Mouse (Mus musculus) spleen, postnatal 4 days (tissue): ENCODE measurements around the gene Xpnpep3.

Experiments used
- DNase-seq, 2 experiments: peaks; one replicate each; pipeline ENCODE4 v3.0.0; 2022; ENCODE audit warnings: low spot score in 2 of 2

The Xpnpep3 gene

DNA sequence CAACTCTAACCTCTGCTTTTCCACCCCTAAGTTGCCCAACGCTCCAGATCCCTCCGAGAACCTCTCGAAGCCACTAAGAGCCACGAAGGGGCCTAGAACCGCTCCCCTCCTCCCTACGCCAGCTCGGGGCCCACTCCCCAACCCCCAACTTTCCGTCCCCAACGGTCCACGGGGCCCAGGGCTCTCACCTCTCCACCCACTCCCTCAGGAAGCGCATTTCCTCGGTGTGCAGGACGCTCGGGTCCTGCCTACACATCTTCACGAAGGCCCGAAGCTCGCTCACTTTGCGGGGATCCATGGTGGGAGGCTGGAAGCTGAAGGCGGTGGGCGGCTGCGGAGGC lies 671 bp upstream of the Xpnpep3 start:
- no peak for DNase-seq

DNA sequence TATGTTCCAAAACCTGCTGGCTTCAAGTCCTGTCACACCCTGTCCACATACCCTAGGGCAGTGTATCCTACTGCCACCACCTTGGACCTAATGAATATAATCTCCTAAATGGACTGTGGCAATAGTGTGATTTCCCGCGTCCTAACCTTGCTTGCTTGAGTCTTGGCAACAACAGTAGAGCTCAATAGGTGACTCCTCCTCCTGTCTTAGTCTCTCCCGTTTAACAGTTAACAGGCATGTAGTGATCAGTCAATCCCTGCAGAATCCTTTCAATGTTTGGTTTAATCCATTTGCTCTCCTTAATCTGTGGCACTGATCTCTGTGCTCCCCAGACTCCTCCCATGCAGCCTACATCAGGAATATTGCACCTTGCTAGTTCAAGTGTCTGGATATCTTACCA lies 5.1 kb downstream of the Xpnpep3 start:
- DNase-seq: no peak

DNA sequence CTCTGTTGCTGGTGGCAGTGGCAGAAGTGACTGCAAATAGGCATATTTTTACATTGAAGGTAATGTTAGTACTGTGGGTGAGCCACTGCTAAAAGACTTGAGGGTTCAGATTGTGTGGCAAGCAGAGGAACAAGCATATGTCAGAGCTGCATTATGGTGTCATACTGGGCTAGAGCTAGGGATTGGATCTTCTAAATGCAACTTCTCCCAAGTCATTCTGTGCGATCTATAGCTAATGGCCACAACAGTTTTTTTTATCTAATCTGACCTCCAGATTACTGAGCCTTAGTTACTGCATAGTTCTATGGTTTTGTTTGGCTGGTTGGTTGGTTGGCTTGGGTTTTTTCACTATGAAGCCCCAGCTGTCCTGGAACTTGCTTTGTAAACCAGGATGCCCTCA lies 8.3 kb downstream of the Xpnpep3 start, which contains the start of gene Dnajb7:
Dnajb7 (minus strand) TSS at position 101 of the 400 bp plus-strand sequence.
- DNase-seq: no peak

DNA sequence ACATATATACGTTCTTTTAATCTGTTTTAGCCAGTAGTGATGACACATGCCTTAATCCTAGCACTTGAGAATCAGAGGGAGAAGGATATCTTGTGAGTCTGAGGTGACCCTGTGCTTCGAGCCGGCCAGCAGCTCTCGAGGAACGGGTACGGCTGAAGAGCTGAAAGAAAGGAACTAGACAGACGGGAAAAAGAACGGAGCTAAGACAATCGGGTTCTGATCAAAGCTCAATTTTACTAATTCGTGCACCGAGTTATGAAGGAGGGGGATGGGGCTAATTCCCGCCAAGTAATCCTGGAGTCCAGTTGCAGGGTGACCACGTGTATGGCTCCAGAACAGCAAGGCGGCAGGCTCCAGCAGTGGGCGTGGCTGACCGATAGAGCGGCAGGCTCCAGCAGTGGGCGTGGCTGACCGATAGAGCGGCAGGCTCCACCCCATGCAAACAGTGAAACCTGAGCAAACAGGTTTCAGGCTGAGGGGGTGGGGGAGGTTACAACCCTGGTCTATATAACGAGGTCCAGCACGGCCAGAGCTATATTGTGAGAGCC lies 16.9 kb downstream of the Xpnpep3 start:
- peak; percentile 80 to 85 for DNase-seq

DNA sequence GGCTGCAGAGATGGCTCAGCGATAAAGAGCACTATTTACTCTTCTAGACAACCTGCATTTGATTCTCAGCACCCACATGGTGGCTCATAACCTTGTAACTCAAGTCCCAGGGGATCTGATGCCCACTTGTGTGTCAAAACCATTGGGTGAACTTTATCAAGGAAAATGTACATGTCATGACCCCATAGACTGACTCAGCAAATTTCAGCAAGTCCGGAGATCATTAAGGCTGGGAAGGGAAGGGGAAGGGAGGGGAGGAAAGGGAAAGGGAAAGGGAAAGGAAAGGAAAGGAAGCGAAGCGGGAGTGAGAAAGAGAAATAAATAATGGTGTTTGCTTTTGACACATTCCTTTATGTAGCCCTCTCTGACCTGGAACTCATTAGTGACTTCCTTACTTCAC lies 18.1 kb downstream of the Xpnpep3 start:
- no peak for DNase-seq

DNA sequence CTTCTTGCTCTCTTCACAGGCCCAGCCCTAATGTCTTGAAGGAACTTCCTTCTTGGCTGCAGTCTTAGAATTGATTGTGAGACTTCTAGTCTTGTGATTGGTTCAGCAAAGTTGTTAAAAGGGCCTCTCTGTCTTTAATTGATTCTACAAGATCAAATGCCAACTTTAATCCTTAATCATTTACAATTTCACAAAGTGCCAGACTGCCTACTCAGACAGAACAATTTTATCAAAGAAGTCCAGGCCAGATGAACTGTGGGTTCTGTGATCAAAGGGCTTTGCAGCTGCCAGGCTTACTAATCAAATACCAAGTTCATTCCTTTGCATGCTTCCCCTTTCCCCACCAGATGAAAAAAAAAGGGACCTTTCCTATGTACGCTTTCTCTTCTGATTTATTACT lies 21.5 kb downstream of the Xpnpep3 start:
- no peak for DNase-seq

DNA sequence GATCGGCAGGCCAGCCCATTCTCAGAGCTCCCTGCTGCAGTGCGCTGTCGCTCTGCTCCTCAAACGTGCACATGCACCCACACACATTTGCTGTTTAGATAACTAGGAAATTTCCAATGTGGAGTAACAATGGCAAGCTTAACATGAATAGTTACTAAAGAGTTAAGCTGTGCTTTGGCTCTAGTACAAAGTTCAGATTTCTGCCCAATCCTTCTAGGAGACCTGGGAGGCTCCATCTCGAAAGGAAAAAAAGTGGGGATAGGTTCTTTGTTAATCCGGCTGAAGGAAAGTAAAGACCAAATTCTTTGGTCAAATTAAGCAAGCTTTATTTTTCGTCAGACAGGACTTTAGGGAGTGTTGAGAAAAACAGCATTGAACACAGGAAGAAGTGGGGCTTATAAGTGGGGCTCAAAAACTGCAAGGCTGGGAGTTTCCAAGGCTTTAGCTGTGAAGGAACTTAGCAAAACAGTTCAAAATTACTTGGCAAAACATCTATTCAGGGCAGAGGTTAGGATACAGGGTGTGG lies 22.3 kb downstream of the Xpnpep3 start:
- no peak for DNase-seq

DNA sequence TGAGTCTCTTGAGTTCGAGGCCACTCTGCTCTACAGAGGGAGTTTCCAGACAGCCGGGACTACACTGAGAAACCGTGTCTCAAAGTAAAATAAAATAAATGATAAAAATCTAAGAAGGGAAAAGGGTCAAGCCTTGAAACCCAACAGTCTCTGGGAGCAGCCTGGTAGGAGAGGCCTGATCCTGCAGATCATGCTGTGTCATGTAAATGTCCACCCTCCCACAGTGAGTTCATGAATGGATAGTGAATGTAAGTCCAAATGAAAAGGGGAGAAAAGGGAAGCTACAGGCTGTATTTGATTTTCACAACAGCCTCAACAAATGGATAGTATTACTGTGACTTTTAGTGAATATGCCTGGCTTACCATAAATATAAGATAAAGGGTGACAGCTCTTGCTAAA lies 25.4 kb downstream of the Xpnpep3 start:
- DNase-seq: no peak

DNA sequence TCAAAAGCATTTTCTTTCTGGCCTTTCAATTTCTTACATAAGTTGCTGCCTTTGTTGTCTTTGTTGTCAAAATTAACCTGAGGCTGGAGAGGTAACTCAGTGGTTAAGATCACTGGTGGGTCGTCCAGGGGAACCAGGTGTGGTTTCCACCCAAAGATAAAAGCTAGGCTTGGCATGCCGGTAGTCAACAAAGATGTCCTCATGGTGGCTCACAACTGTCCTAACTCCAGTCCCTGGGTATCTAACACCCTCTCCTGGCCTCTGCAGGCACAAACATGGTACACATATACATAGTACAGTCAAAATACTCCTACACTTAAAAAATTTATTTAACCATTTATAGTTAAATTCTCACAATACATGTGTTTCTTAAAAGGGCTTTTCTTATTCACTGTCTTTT lies 28.0 kb downstream of the Xpnpep3 start:
- DNase-seq: no peak

DNA sequence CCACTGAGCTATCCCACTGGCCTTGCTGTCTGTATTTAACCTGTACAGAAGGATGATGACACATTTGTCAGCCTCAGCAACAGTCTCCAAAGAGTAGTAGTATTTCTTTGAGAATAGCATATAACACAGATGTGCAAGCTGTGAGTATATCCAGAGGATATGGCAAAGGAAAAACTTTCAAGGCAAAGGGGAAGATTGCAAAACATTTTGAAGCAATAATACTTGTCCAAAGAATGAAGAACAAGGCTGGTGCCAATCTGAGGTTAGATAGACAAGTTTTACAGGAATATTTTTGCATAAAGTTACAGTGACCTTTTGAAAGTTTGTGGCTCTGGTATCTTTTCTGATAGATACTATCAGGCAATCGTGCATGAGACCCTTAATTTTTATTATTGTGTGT lies 31.3 kb downstream of the Xpnpep3 start:
- DNase-seq: no peak

DNA sequence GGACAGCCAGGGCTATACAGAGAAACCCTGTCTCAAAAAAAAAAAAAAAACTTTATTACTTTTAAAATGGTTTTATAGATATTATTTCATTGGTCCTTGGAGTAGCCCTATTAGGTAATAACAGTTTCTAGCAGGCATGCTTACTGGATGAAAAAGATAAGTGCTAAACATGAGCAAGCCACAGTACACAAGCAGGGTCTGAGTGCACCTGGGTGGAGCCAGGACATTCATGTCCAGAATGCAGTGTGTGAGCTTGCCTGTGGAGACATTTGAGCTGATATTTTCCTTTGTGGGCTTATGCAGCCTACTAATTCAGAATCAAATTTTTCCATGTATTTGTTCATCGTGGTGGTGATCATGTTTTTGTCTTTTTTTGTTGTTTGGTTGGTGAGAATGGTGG lies 38.4 kb downstream of the Xpnpep3 start:
- no peak for DNase-seq

DNA sequence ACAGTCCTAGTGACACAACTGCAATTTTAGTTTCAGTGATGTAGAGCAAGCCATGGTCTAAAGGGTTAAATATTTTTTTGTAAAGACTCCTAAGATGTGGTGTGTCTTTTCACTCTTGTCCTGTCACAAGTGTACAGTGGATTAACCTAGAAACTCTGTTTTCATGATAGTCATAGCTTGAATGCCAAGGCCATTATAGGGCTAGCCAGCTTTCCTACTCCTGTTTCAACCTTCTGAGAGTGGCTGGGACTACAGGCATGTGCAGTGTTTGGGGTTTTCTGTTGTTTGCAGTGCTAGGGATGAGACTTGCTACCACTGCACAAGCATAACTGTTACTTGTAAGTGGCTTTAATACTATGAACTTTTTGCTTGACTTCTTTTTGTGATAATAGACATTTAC lies 39.3 kb downstream of the Xpnpep3 start:
- no peak for DNase-seq

DNA sequence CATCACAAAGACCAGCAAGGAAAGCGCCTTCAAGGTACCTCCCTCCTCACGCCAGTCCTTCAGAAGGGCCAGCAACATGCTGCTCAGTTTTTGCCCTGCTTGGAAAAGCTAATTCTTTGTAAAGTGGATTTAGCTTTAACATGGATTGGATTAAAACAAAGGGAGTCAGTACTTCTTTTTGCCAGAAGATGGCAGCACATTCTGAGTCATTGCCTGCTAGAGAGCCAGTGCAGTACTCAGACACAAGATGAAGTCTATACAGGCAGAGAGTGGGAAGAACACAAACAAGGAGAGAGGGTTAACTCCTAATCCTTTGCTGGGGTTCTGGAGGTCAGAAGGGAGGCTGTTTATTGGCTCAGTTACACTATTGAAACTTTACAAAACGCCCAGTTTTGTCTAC lies 48.5 kb downstream of the Xpnpep3 start:
- DNase-seq: peak; percentile 56 to 77

DNA sequence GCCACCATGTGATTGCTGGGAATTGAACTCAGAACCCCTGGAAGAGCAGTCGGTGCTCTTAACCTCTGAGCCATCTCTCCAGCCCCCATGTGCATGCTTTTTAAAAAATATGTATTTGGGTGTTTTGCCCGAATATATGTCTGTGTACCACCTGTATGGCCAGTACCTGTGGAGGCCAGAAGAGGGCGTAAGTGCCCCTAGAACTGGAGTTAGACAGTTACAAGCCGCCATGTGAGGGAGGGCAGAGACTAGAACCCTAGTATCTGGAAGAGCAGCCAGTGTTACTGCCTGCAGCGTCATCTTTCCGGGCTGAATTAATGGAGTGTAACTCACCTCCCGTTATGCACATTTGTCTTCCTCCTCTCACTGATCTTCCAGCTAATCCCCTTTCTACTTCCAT lies 61.6 kb downstream of the Xpnpep3 start:
- no peak for DNase-seq

DNA sequence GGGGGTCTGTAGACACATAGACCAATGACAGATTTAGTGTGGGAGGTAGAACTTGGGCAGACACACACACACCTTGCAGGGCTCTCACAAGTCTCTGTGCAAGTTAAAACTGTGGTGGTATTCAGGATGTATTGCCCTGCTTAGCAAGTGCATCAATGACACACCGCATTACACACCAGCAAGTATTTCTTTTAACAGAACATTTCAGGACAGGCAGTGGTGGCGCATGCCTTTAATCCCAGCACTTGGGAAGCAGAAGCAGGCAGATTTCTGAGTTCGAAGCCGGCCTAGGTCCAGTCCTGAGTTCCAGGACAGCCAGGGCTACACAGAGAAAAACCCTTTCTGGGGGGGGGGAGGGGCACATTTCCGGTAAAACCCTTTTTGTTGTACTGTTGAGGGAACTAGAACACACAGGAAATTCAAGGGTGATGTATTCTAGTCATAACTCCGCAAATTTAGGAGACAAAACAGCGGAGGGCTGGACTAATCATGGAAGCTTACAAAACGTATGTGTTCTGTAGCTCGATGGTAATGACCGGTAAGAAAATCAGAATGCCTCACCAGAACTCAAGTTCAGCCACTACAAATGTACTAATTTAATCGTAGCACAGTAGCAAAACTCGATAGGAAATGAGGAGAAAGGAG lies 65.2 kb downstream of the Xpnpep3 start:
- DNase-seq: no peak

DNA sequence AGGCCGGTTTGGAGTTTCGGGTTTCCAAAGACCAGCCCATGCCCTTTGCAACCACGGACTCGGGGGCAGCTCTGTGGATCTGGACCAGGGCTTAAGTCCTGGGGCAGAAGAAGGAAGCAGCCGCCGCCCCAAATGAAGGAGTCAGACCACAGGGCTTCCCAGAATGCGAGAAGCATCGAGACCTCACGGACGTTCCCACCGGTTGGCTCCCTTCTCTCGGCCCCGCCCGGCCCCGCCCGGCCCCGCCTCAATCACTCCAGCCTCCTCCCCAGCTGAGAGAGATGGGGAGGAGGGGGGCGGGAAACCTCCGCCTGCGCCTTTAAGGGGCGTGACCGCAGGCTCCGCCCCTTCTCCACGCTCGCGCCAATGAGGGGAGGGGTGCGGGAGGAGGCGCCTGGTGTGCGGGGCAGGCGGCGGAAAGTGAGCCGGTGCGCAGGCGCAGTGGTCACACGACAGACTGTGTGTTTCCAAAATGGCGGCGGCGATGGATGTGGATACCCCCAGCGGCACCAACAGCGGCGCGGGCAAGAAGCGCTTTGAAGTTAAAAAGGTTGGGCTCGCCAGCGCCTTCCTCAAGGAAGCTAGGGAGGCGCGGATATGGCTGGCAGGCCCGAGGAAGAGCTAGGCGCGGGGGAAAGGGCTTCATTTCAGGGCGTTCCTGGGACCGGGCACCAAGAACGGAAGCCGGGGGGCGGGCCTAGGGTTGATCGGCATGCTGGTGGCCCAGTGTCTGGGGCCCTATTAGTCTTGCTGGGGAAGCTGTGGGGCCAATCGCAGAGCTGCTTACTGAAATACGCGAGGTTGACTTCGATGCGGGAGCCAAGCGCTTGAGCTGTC lies 66.2 kb downstream of the Xpnpep3 start, which contains the start of gene Rbx1:
Rbx1 (plus strand) TSS at position 396 of the 837 bp plus-strand sequence.
- DNase-seq: peak; percentile 99 to 100

DNA sequence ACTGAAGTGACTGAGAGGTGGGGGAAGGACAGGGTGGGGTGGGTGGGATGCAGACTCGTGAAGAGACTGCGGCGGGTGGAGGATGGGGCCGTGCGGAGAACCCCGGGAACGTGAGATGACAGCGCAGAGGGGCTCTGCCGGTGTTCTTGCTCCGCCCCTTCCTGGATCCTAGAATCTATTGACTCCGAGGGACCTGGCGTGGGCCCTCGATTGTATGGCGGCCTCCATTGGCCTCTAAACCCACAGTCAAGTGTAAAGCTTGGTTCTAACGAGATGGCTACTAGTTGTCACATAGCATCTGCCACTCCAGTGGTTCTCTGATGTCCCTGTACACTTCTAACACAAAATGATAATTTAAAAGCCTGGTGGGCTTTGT lies 66.8 kb downstream of the Xpnpep3 start:
- DNase-seq: no peak

DNA sequence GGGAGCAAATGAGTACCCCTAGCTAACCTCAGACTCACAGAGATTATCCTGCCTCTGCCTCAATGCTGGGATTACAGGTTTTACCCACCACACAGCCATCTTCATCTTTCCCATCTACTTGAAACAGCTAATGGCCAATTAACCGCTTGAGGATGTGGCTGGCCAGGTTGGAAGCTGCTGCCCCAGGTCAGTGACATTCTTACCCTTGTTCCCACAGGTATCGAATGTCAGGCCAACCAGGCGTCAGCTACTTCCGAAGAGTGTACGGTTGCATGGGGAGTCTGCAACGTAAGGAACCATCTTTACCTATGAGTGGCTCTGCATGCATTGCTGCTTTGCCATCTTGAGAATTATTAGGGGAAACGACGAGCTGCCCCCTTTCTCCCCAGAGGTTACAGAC lies 70.8 kb downstream of the Xpnpep3 start:
- DNase-seq: no peak

DNA sequence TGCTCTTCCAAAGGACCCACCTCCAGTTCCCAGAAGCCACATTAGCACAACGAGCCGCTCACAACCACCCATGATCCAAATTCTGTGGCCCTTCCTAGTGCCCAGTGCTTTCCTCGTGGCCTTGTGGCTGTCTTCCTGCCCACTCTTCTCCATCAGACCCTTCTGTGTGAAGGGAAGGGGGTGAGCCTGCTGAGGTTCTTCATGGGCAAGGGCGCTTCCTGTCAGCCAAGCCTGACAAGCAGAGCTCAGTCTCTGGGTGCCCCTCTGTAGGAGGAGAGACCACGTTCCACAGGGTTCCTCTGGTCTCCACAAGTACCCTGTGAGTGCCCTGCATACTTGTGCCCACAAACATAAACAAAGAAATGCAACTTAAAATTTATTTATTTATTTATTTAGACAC lies 72.3 kb downstream of the Xpnpep3 start:
- no peak for DNase-seq

DNA sequence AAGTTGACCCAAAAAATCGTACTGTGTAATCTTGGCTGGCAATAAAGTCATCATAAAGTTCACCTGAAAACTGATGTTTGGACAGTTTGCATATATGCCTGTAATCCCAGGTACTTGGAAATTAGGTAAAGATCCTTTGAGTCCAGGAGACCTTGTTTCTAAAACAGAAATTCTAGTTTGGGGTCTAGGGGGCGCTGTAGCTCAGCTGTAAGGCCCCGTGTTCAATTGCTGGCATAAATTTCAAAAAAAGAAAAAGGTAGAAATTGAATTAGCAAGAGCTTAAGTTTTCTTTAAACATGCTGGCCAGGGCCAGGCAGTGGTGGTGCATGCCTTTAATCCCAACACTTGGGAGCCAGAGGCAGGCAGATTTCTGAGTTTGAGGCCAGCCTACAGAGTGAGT lies 75.7 kb downstream of the Xpnpep3 start:
- peak; percentile 22 to 72 for DNase-seq

DNA sequence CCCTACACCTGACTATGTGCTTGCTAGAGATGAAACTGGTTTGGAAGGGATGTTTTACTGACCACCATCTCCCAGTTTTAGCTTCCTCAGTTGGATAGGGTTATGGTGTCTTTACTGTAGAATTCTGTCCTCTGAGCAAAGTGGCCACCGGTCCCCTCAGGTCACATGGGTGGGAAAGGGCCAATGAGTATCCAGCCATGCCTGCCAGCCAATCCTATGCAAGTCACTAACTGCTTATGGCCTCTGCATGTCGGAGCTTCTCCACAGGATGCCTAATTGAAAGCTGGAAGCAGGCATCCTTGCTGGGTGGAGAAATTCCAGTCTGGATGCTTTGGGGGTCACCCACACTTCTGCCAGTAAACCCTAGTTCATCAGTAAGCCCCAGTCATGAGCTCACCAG lies 76.7 kb downstream of the Xpnpep3 start:
- DNase-seq: no peak

DNA sequence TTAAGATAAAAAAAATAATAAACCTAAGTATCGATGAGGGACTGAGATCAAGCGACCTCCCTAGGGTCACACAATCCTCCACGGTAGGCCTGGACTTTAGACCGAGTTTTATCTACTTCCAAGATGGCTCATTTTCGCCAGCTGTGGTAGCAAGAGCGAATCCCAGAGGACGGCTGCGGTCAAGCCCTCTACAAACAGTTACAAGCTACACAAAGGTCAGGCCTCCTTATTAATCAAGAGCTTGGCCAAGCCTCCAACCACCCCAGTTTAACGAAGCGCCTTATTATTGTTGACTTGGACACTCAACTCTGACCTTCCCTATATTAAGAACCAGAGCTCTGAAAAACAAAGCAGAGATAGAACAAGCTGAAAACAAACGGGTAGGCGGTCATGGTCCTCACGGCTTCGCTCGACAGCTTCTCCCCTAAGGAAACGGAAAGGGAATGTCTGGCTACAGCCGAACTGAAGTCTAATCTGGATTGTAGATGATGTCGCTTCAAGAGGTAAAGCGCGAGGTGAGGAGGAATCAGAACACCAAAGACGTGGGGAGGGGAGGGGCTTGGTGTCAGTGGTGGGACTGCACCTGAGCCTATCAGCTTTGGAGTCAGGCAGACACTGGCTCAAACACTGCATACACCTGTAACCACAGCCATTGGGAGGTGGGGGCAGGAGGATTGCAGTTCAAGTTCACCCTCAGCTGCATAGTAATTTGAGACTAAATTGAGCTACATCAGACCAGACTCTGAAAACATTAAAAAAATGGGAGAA lies 79.7 kb downstream of the Xpnpep3 start:
- no peak for DNase-seq
